Mouse (Mus musculus): ENCODE data around the gene Cops4.

Cops4 gene

GRCm38 (mm10) chr5:100518049-100519026 is at the start of gene Cops4:
Gene Cops4 (plus strand): TSS chr5:100518309.
- ATAC-seq (ENCODE audit: insufficient number of reproducible peaks, low FRiP score, low TSS enrichment) = peak; percentile 99

- no peak for ATAC-seq (ENCODE audit: insufficient number of reproducible peaks, low FRiP score, low TSS enrichment)
Observed at GRCm38 (mm10) chr5:100476328-100476727, 41.8 kb upstream of the Cops4 start.

- no peak for ATAC-seq (ENCODE audit: insufficient number of reproducible peaks, low FRiP score, low TSS enrichment)
Observed at GRCm38 (mm10) chr5:100477604-100478003, 40.5 kb upstream of the Cops4 start.

- ATAC-seq (ENCODE audit: insufficient number of reproducible peaks, low FRiP score, low TSS enrichment) = no peak
Observed at GRCm38 (mm10) chr5:100483569-100483968, 34.5 kb upstream of the Cops4 start.

- no peak for ATAC-seq (ENCODE audit: insufficient number of reproducible peaks, low FRiP score, low TSS enrichment)
Observed at GRCm38 (mm10) chr5:100487120-100487519, 31.0 kb upstream of the Cops4 start.

GRCm38 (mm10) chr5:100488231-100488630 is 29.9 kb upstream of the Cops4 start:
- no peak for ATAC-seq (ENCODE audit: insufficient number of reproducible peaks, low FRiP score, low TSS enrichment)

- ATAC-seq (ENCODE audit: insufficient number of reproducible peaks, low FRiP score, low TSS enrichment) = no peak
Observed at GRCm38 (mm10) chr5:100489340-100489739, 28.8 kb upstream of the Cops4 start.

GRCm38 (mm10) chr5:100491704-100492103 is 26.4 kb upstream of the Cops4 start:
- ATAC-seq (ENCODE audit: insufficient number of reproducible peaks, low FRiP score, low TSS enrichment) = no peak

- ATAC-seq (ENCODE audit: insufficient number of reproducible peaks, low FRiP score, low TSS enrichment) = peak; percentile 74
Observed at GRCm38 (mm10) chr5:100498436-100499180, 19.5 kb upstream of the Cops4 start.

GRCm38 (mm10) chr5:100499243-100499642 is 18.9 kb upstream of the Cops4 start:
- ATAC-seq (ENCODE audit: insufficient number of reproducible peaks, low FRiP score, low TSS enrichment) = no peak

- ATAC-seq (ENCODE audit: insufficient number of reproducible peaks, low FRiP score, low TSS enrichment) = peak; percentile 34; the same call in 1 of the 2 replicates
Observed at GRCm38 (mm10) chr5:100499831-100500304, 18.2 kb upstream of the Cops4 start.

- peak; percentile 81 for ATAC-seq (ENCODE audit: insufficient number of reproducible peaks, low FRiP score, low TSS enrichment)
Observed at GRCm38 (mm10) chr5:100500458-100500961, 17.6 kb upstream of the Cops4 start, which contains the start of gene Lin54. Gene Lin54 (minus strand): TSS chr5:100500639.

- ATAC-seq (ENCODE audit: insufficient number of reproducible peaks, low FRiP score, low TSS enrichment) = no peak
Observed at GRCm38 (mm10) chr5:100501267-100501666, 16.8 kb upstream of the Cops4 start.

GRCm38 (mm10) chr5:100509247-100509646 is 8.9 kb upstream of the Cops4 start:
- ATAC-seq (ENCODE audit: insufficient number of reproducible peaks, low FRiP score, low TSS enrichment) = no peak

GRCm38 (mm10) chr5:100512576-100512975 is 5.5 kb upstream of the Cops4 start:
- ATAC-seq (ENCODE audit: insufficient number of reproducible peaks, low FRiP score, low TSS enrichment) = no peak

- ATAC-seq (ENCODE audit: insufficient number of reproducible peaks, low FRiP score, low TSS enrichment) = no peak
Observed at GRCm38 (mm10) chr5:100519027-100519411, 910 bp downstream of the Cops4 start.

- ATAC-seq (ENCODE audit: insufficient number of reproducible peaks, low FRiP score, low TSS enrichment) = no peak
Observed at GRCm38 (mm10) chr5:100520223-100520622, 2.1 kb downstream of the Cops4 start.

GRCm38 (mm10) chr5:100523331-100523730 is 5.2 kb downstream of the Cops4 start:
- no peak for ATAC-seq (ENCODE audit: insufficient number of reproducible peaks, low FRiP score, low TSS enrichment)

GRCm38 (mm10) chr5:100524921-100525320 is 6.8 kb downstream of the Cops4 start:
- ATAC-seq (ENCODE audit: insufficient number of reproducible peaks, low FRiP score, low TSS enrichment) = no peak

GRCm38 (mm10) chr5:100525620-100526019 is 7.5 kb downstream of the Cops4 start:
- ATAC-seq (ENCODE audit: insufficient number of reproducible peaks, low FRiP score, low TSS enrichment) = no peak

- no peak for ATAC-seq (ENCODE audit: insufficient number of reproducible peaks, low FRiP score, low TSS enrichment)
Observed at GRCm38 (mm10) chr5:100526164-100526563, 8.1 kb downstream of the Cops4 start.

Measured in cerebellum, adult (tissue).